Mouse (Mus musculus): ENCODE data around the gene Parp11.

DNA sequence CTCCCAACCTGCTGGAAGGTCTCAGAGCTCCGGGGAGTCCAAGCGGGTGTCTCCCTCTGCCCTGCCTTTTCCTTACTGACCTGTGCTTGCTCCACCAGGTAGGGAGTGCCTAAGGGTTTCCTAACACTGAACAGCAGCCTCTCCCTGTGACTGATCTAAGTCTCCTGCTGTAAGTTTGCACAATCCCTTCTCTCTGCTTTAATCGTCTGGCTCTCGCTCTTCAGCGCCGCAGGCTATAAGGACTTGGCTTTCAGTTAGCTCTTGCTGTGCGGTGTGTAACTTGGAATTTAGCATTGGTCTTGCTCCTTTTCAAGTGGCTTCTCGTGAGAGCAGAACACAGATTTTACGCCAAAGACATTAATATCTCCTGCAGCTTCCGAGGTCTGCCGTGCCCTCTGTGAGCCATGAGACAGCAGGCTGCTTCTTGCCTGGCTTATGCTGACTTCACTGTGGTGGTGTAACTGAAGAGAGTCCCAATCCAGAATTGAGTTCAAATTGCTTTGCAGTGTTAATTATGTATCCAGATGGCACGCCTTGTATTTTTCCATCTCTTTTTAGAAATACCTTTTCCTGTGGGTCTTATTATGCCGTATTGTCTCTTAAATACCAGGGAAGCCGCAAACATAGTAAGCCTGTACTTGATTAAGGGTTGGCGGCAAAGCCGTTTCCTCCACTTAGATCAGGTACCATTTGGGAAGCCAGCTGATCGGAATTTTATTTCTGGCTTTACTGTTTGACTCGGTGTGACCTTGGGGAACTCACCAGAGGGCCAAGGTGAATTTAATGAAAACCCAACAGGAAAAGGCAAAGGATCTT lies 50.4 kb downstream of the Parp11 start:
- TF ChIP-seq GATA1 (IDR thresholded peaks at IDR 0.05; ENCODE audit: low read length) (no peak), TAL1 (IDR thresholded peaks at IDR 0.05; ENCODE audit: low read length) (no peak)
